In the genomic region with DNA sequence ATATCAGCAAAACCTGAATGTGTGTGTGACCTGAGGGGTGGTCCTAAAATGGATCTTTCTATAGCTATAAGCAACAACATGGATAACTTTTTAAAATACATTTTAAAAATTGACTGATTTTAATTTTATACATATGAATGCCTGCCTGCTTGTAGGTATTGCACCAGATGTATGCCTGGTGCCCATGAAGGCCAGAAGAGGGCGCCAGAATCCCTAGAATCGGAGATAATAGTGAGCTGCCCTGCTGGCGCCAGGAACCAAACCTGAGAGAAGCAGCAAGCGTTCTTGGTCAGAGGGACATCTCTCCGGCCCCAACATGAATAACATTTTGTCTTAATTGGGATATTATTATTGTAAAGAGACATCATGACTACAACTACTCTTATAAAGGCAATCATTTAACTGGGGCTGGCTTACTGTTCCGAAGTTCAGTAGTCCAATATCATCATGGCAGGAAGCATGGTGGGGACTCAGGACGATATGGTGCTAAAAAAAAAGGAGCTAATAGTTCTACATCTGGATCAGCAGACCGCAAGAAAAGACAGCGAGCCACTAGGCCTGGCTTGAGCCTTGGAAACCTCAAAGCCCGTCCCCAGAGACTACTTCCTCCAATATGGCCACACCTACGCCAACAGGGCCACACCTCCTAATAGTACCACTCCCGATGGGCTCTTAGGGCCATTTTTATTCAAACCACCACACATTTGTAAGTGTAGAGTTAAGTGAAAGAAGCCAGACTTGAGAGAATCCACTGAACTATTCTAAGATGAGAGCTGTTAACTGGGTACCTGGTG, we compare ENCODE assay signal across 8 mouse cellular contexts. TPM values are rescaled to one million over a fixed set of nuclear protein-coding genes. Genes with fewer than 3 reads are reported as not detected.
DNase-seq lines count a peak whose midpoint lies in the region; ATAC-seq lines count a peak whose summit lies in the region.

No protein-coding gene starts in this region.

- H3K27me3 ChIP-seq in kidney, embryonic 14.5 days (ENCODE audit: control insufficient read depth, insufficient read depth, low read length) = peaks cover 8% of the 10 kb centered on the region; the same call in 1 of the 2 replicates

- H3K4me3 ChIP-seq in kidney, embryonic 14.5 days (ENCODE audit: low read length) = no peak overlapping the region

- H3K4me2 ChIP-seq in kidney, embryonic 14.5 days (replicated peaks; ENCODE audit: low read depth, low read length) = no peak overlapping the region

- H3K4me1 ChIP-seq in kidney, embryonic 14.5 days (ENCODE audit: control insufficient read depth, insufficient read depth, low read length) = 0 out of 2 replicates have a peak, but pooled peaks cover 3% of the 10 kb centered on the region

- DNase-seq in adrenal gland, adult (ENCODE audit: inconsistent age in 2 of 2, low spot score in 1 of 2) = peak; percentile 27 to 72
- DNase-seq in adrenal gland, adult 8-10 months = no peak
- peak; percentile 31 for DNase-seq in kidney, adult 9 months
- peak; percentile 86 for DNase-seq in ZHBTc4 (ENCODE audit: low read depth, low spot score)
- peak; percentile 78 for DNase-seq in induced T-regulatory cell, adult 2 months (ENCODE audit: low read depth)
- DNase-seq in natural killer cell, adult 2 months (ENCODE audit: low spot score in 2 of 2) = peak; percentile 35 to 48
- no peak for DNase-seq in urinary bladder, postnatal 36 days (ENCODE audit: low spot score in 2 of 2)

- no peak for ATAC-seq in kidney, embryonic 14.5 days (ENCODE audit: low FRiP score, low TSS enrichment)

- H3K27ac ChIP-seq in kidney, embryonic 14.5 days (ENCODE audit: low read depth, low read length) = no peak overlapping the region

- H3K36me3 ChIP-seq in kidney, embryonic 14.5 days (ENCODE audit: control insufficient read depth, insufficient read depth, low read length) = no peaks in the 10 kb centered on the region

- no peak overlapping the region for H3K9ac ChIP-seq in kidney, embryonic 14.5 days (ENCODE audit: low read depth, low read length)

- H3K9me3 ChIP-seq in kidney, embryonic 14.5 days (ENCODE audit: control insufficient read depth, low read length) = no peaks in the 10 kb centered on the region

- WGBS in kidney, embryonic 14.5 days = 64% methylated on average over 12 of the region's 12 CpGs

RNA-seq across cellular contexts. Expression of gene Il20ra, which starts 3.9 kb away (rescaled TPM):
- total RNA-seq in adrenal gland, adult 8-10 months (2022) = 1 to 10 TPM; 3.2 to 7.0 (median 5.5) TPM
- not detected in 2 replicates for polyA plus RNA-seq in kidney, embryonic 14.5 days (2014; fragmentation: Nextera tagmentation; extraction: Ambion mirVana)

Comparison
In these comparisons a context has a peak if more than half of its experiments do, and no peak if none do; other contexts are left out.
1. DNase-seq: peak in adrenal gland, adult (2 of 2), kidney, adult 9 months (single experiment), ZHBTc4 (single experiment), induced T-regulatory cell, adult 2 months (single experiment) and natural killer cell, adult 2 months (2 of 2); none in adrenal gland, adult 8-10 months (single experiment) and urinary bladder, postnatal 36 days (0 of 2).